Mouse (Mus musculus) bone marrow, adult 2 months (tissue): ENCODE results near the gene Taf5.

ENCODE experiments used
- CTCF ChIP-seq: fragments of 200-500 bp; IDR thresholded peaks from 2 replicates; pipeline ENCODE4 v1.5.1; 2011; ENCODE audit warnings: low read length, control low read depth; ENCODE audit not compliant: control insufficient read depth, insufficient read depth
- POLR2A ChIP-seq: fragments of 200-500 bp; IDR thresholded peaks from 2 replicates; pipeline ENCODE4 v1.6.1; 2011; ENCODE audit warnings: low read depth, mild to moderate bottlenecking, control low read depth, low read length, borderline replicate concordance; ENCODE audit not compliant: control insufficient read depth

DNA sequence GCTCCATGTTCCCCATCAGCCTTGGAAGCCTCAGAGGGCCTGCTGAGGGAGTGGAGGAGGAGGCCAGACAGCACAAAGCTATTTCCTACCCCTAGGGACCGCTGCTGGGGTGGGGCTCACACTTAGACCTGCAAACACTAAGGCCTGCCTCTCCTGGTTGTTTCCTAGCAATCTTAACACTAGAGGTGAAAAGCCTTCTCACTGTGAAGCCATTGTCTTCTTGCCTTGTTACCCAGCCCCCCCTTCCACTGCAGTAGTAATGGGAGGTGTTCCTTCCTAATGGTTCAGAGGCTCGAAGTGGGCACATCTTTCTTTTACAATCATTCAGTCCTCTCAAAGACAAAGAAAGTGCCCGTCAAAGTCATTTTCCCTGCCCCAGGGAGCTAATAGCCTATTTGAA is 49.7 kb upstream of the Taf5 start:
- no peak for TF ChIP-seq CTCF
- TF ChIP-seq POLR2A, result no peak
